Mouse (Mus musculus) stomach, embryonic 14.5 days (tissue): ENCODE measurements around the gene Ttc3. TPM values are rescaled to one million over a fixed set of nuclear protein-coding genes. Genes with fewer than 3 reads are reported as not detected.

ENCODE experiments used
- ATAC-seq: fragments of 200-750 bp; cut with Nextera tagmentation; 2 replicates; pipeline ENCODE4 v1.8.0; 2017; ENCODE audit warnings: low read depth, moderate TSS enrichment; ENCODE audit not compliant: insufficient number of reproducible peaks, insufficient read depth, low FRiP score
- H3K27ac ChIP-seq: fragments of 300-500 bp; sonication (generic); 2 replicates; pipeline ENCODE4 v1.5.1; 2014; ENCODE audit warnings: mild to moderate bottlenecking, low read length, moderate library complexity, mixed read lengths
- H3K27me3 ChIP-seq: fragments of 300-500 bp; sonication (generic); 2 replicates; pipeline ENCODE4 v1.6.1; 2014; ENCODE audit warnings: low read length, control low read depth, mixed read lengths; ENCODE audit not compliant: control insufficient read depth, insufficient read depth
- H3K36me3 ChIP-seq: fragments of 300-500 bp; sonication (generic); 2 replicates; pipeline ENCODE4 v1.6.1; 2014; ENCODE audit warnings: mild to moderate bottlenecking, control low read depth, low read length, moderate library complexity, mixed read lengths; ENCODE audit not compliant: control insufficient read depth, insufficient read depth
- H3K4me1 ChIP-seq: fragments of 300-500 bp; sonication (generic); 2 replicates; pipeline ENCODE4 v1.6.1; 2014; ENCODE audit warnings: low read length, control low read depth, mixed read lengths; ENCODE audit not compliant: control insufficient read depth, insufficient read depth
- H3K4me2 ChIP-seq: fragments of 300-500 bp; sonication (generic); replicated peaks from 2 replicates; pipeline ENCODE4 v1.6.1; 2014; ENCODE audit warnings: low read depth, low read length, control low read depth
- H3K4me3 ChIP-seq: fragments of 300-500 bp; sonication (generic); 2 replicates; pipeline ENCODE4 v1.5.1; 2014; ENCODE audit warnings: low read depth, low read length, control low read depth
- H3K9ac ChIP-seq: fragments of 300-500 bp; sonication (generic); replicated peaks from 2 replicates; pipeline ENCODE4 v1.6.1; 2014; ENCODE audit warnings: low read depth, mild to moderate bottlenecking, control low read depth, low read length, moderate library complexity, mixed read lengths
- H3K9me3 ChIP-seq: fragments of 300-500 bp; sonication (generic); 2 replicates; pipeline ENCODE4 v1.6.1; 2016; ENCODE audit warnings: low read depth, low read length, control low read depth; ENCODE audit not compliant: control insufficient read depth
- WGBS: fragments of 180-500 bp; shearing (Covaris S2); extraction: QIAGEN DNeasy Blood & Tissue Kit; methylation state at CpG from one replicate; pipeline ENCODE4 v1.1.7; 2014; 5-methylcytosine and 5-hydroxymethylcytosine counted together
- polyA plus RNA-seq: library from polyadenylated mRNA; unstranded; fragments of >200 nt; fragmentation: Nextera tagmentation; extraction: Ambion mirVana; gene quantifications from 2 replicates; pipeline ENCODE4 v1.2.1, GENCODE M21; 2014

Gene Ttc3
- polyA plus RNA-seq, 1 experiment from 2014 or later: 308 TPM

DNA sequence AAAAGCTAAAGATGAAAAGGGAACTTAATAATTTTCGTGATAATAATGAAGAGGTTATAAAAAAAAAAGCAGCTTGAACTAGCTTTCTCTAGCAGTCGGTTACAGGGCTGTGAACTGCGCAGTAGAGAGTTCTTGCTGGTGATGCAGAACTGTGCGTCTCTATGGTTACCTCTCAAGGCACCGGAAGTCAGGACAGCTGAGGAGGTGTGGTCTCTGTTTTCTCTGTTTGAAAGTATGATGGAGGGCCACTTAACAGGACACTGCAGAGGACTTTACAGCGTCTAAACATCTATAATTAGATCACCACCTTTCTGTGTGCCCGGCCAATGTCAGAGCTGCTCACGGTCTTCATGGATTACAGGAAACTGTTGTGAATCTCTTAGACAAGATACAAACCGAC is 16.0 kb upstream of the Ttc3 start:
- Histone ChIP-seq H3K27me3 (no peaks in the 10 kb centered on the region), H3K9me3 (no peaks in the 10 kb centered on the region), H3K9ac (no peak overlapping the region), H3K27ac (no peak overlapping the region), H3K4me3 (no peak overlapping the region), H3K4me2 (peak overlapping the region; percentile 10; the same call in 1 of the 2 replicates), H3K4me1 (no peaks in the 10 kb centered on the region), H3K36me3 (no peaks in the 10 kb centered on the region)
- WGBS: 18% methylated on average over 9 of the region's 9 CpGs
- no peak for ATAC-seq

DNA sequence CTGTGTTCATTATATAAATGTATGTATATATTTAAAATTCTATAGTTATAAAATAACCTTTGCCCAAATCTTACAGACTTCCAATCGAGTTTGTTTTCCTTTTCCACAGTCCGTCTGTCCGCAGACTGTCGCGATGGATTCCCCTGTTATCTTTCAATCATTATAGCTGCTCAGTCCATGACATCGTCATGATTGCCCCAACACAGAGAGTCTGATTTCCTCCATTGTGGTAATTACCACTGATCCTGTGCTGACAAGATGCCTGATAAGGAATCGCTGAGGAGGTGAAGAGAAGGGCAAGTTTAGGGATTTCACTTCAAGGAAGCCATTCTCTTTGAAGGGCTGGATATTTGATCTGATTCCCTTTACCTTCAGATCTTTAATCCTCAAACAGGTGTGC is 14.4 kb upstream of the Ttc3 start:
- ATAC-seq: no peak
- Histone ChIP-seq H3K27me3 (no peaks in the 10 kb centered on the region), H3K4me3 (no peak overlapping the region), H3K4me2 (no peak overlapping the region), H3K9ac (no peak overlapping the region), H3K9me3 (no peaks in the 10 kb centered on the region), H3K27ac (no peak overlapping the region), H3K4me1 (no peaks in the 10 kb centered on the region), H3K36me3 (no peaks in the 10 kb centered on the region)
- 28% methylated on average over 7 of the region's 7 CpGs for WGBS

DNA sequence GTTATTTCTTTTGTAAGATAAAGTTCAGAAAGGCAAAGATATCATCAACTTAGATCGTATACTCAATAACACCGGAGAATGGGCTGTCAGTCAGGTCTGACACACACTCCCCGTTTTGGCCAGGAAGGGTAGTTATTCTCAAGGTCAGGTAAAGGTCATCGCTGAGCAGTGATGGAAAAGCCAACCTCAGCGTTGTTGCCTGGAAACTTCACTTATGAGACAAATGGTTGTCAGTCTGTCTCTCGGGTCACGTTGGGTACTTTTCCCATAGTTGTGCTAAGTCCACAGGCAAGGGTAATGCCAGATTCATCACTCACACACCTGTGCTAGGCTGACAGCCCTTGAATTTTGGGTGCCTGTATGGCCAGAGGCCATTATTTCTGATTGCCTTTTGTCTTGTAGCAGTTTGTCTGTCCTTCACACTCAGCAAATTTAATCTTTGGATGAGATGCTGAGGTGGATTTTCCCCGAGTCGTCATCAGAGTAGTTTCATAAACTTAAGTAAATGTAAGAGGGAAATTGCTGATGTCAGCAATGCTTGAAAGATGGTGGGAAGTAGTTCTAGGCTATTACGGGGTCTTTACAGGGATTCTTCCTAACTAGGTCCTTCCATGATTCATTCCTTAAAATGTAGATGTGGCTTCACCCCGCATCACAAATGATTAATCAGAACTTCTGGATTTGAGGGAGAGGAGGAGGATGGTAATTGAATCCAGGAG is 13.5 kb upstream of the Ttc3 start:
- Histone ChIP-seq H3K4me3 (no peak overlapping the region), H3K27ac (no peak overlapping the region), H3K4me1 (no peaks in the 10 kb centered on the region), H3K9ac (no peak overlapping the region), H3K9me3 (no peaks in the 10 kb centered on the region), H3K4me2 (no peak overlapping the region), H3K36me3 (no peaks in the 10 kb centered on the region), H3K27me3 (no peaks in the 10 kb centered on the region)
- WGBS: 41% methylated on average over 11 of the region's 11 CpGs
- ATAC-seq: no peak

DNA sequence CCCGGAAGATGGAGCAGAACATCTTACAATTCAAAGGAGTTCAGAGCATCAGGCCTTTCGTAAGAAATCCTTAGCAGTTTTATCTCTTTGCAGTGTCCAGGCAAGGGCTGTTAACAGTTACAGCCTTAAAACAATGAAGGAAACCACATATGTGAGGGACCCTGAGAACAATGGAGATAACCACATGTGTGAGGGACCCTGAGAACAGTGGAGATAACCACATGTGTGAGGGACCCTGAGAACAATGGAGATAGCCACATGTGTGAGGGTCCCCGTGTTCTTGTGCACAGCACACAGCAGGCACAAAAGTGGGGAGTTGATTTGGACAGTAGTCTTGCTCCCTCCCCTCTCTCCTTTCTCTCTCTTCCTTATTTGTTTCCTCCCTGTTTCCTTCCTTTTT is 12.3 kb upstream of the Ttc3 start:
- Histone ChIP-seq H3K4me3 (no peak overlapping the region), H3K9ac (no peak overlapping the region), H3K27me3 (no peaks in the 10 kb centered on the region), H3K27ac (no peak overlapping the region), H3K4me2 (no peak overlapping the region), H3K36me3 (no peaks in the 10 kb centered on the region), H3K4me1 (no peaks in the 10 kb centered on the region), H3K9me3 (no peaks in the 10 kb centered on the region)
- no peak for ATAC-seq
- 78% methylated on average over 3 of the region's 3 CpGs for WGBS

DNA sequence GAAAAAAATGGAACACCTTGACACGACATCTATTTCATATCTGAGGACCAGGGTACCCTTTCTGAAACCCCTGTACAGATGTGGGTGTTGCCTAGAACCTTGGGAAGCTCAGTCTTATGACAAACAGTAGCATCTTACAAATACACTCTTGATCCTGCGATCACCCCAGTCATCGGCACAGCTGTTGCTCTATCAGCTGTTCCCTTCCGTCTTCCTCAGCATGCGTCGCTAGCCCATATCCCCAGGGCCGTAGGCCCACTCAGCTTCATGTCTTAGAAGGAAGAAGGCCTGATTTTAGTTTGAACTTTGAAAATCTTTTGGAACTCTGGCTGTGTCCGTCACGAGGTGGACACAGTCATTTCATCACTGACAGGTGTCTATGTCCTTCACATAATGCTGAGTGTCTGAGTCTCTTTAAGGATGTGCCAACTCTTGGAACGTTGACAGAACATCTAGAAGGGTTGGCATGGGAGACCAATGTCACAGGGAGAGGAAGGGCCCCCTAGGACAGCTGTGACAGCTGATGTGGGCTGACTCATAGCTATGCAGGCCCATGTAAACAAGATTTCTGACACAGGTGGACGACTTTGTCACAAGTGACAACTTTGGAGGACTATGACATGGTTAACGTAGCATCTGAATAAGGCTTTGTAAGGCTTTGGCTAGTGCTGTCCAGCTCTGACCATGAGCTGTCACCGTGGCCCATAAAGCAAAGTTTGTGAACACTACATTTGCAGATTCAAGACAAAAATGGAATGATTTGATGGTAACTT is 9.7 kb upstream of the Ttc3 start:
- no peak for ATAC-seq
- Histone ChIP-seq H3K27ac (no peak overlapping the region), H3K4me3 (no peak overlapping the region), H3K4me2 (no peak overlapping the region), H3K9ac (no peak overlapping the region), H3K9me3 (no peaks in the 10 kb centered on the region), H3K4me1 (no peaks in the 10 kb centered on the region), H3K36me3 (no peaks in the 10 kb centered on the region), H3K27me3 (no peaks in the 10 kb centered on the region)
- 86% methylated on average over 13 of the region's 13 CpGs for WGBS

DNA sequence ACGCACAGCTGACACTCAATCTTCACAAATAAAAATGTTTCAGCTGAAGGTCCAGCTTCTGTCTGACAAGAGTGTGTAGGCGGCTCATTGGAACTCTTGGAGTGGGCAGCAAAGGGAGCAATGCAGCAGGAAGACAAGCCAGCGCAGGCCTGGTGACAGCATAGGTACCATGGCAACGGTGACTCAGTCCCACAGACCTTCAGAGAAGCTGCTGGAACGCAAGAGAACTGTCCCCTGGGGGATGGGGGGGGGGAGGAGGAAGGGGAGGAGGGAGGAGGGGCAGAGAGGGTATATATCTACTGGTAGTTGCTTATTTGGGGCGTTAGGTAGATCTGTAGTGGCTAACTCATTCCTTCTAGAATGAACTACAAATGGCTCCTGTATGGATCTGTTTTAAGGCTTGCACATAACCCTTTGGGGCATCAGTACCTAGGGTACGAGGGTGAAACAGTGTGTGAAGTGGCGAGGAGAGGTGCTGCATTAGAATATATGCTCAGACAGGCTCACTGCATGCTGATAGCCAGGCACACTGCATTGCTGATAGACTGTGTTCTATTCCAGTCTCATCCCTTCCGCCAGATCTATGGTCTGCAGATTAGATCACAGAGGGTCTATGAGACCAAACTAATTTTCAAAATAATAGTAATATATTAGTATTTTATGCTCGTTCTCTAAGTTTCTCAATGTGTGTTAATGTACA is 8.1 kb upstream of the Ttc3 start:
- Histone ChIP-seq H3K27me3 (no peaks in the 10 kb centered on the region), H3K9ac (no peak overlapping the region), H3K4me2 (no peak overlapping the region), H3K9me3 (no peaks in the 10 kb centered on the region), H3K27ac (no peak overlapping the region), H3K4me3 (no peak overlapping the region), H3K36me3 (no peaks in the 10 kb centered on the region; the same call in 1 of the 2 replicates), H3K4me1 (no peaks in the 10 kb centered on the region)
- ATAC-seq: no peak
- 47% methylated on average over 10 of the region's 10 CpGs for WGBS

DNA sequence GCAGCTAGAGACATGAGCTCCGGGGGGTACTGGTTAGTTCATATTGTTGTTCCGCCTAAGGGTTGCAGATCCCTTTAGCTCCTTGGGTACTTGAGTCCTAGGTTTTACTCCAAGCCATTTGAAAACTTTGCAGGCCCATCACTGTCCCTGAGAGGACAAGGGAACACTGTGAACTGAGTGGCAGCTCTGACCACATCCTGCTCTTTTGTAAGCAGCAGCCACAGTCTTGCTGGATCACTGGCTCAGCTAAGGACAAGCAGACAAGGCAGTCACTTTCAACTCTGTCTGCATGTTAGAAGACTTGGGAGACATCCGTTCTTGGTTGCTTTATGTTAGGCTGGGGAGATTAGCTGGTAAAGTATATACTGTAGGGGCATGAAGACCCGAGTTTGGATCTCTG is 6.6 kb upstream of the Ttc3 start:
- Histone ChIP-seq H3K4me2 (no peak overlapping the region), H3K27ac (no peak overlapping the region), H3K27me3 (no peaks in the 10 kb centered on the region), H3K9ac (no peak overlapping the region), H3K9me3 (no peaks in the 10 kb centered on the region), H3K4me1 (no peaks in the 10 kb centered on the region), H3K4me3 (no peak overlapping the region), H3K36me3 (no peaks in the 10 kb centered on the region; the same call in 1 of the 2 replicates)
- 92% methylated on average over 4 of the region's 4 CpGs for WGBS
- ATAC-seq: no peak

DNA sequence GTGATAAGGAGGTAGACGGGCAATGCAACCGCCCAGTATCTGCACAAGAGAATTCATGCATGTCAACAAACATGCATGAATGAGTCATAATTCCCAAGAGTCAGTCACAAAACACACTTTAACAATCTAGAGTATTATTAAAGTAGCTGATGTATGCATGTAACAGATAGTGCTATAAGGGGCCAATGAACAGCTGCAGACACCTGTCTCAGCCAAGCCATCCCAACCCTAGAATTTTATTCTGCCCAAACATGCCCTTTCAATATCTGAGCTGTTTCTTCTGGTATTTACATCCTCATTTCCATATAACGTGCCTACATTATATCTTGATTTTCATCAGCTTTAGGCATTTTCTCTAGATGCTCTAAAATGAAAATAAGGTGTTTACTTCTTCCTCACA is 5.0 kb upstream of the Ttc3 start:
- no peak overlapping the region for H3K4me2 ChIP-seq
- no peak overlapping the region for H3K27ac ChIP-seq
- H3K4me3 ChIP-seq: no peak overlapping the region
- H3K27me3 ChIP-seq: no peaks in the 10 kb centered on the region
- ATAC-seq: no peak
- peaks cover 4% of the 10 kb centered on the region; the same call in 1 of the 2 replicates for H3K4me1 ChIP-seq
- H3K9me3 ChIP-seq: no peaks in the 10 kb centered on the region
- H3K9ac ChIP-seq: no peak overlapping the region
- WGBS: 88% methylated on average over 3 of the region's 3 CpGs
- H3K36me3 ChIP-seq: no peaks in the 10 kb centered on the region; the same call in 1 of the 2 replicates
